Mouse (Mus musculus): ENCODE results near the gene Fancd2. TPM values are rescaled to one million over a fixed set of nuclear protein-coding genes. Genes with fewer than 3 reads are reported as not detected.

Gene Fancd2
- total RNA-seq (2021): under 1 TPM; 0.10 to 0.28 TPM
- long read RNA-seq, experiment 1, partial matches to known transcripts: 0 of 3 reads
- long read RNA-seq, experiment 1, other reads (novel, unspliced or antisense): 3 of 3 reads
- long read RNA-seq, experiment 2: 0 reads

GRCm38 (mm10) chr6:113530932-113531839 is at the start of gene Fancd2, which contains the start of gene Emc3:
Fancd2 (plus strand) TSS chr6:113531682.
Emc3 (minus strand) TSS chr6:113531652.
- H3K4me3 ChIP-seq: peak within 1 kb of the TSS; percentile 93

GRCm38 (mm10) chr6:113482477-113483099 is 48.9 kb upstream of the Fancd2 start:
- intact Hi-C loops (cut with DNase I): loop anchor here (5.0 kb wide), 2 partner anchors 40 kb away; partner anchors contain the start of gene Jagn1

More at GRCm38 (mm10) chr6:113530932-113531839, at the start of gene Fancd2, which contains the start of gene Emc3:
- intact Hi-C loops (cut with DNase I): loop anchor here (10.0 kb wide), 1 partner anchor 164 kb away; the partner anchor contains the start of gene Tatdn2
- H3K27ac ChIP-seq: peak within 1 kb of the TSS; percentile 96
- peak; percentile 94 for DNase-seq
- peak; percentile 3; the same call in 1 of the 2 replicates for TF ChIP-seq CTCF (IDR thresholded peaks at IDR 0.05)

GRCm38 (mm10) chr6:113483100-113483615 is 48.3 kb upstream of the Fancd2 start, which contains the start of gene Creld1:
Creld1 (plus strand) TSS chr6:113483297.
- peak within 1 kb of the TSS; percentile 98 for H3K27ac ChIP-seq
- TF ChIP-seq CTCF (IDR thresholded peaks at IDR 0.05): no peak
- intact Hi-C loops (cut with DNase I): loop anchor here (5.0 kb wide), 2 partner anchors 39 to 41 kb away; partner anchors contain the start of gene Jagn1
- peak; percentile 97 for DNase-seq
- peak within 1 kb of the TSS; percentile 81 for H3K4me3 ChIP-seq

More at GRCm38 (mm10) chr6:113482477-113483099, 48.9 kb upstream of the Fancd2 start:
- Histone ChIP-seq H3K4me3 (peak overlapping the region; percentile 81), H3K27ac (peak overlapping the region; percentile 98)
- DNase-seq: peak; percentile 80
- peak; percentile 28; the same call in 1 of the 2 replicates for TF ChIP-seq CTCF (IDR thresholded peaks at IDR 0.05)

- peak overlapping the region; percentile 98 for H3K27ac ChIP-seq
- H3K4me3 ChIP-seq: peak overlapping the region; percentile 81
- TF ChIP-seq CTCF (IDR thresholded peaks at IDR 0.05): no peak
- intact Hi-C loops (cut with DNase I): loop anchor here (5.0 kb wide), 2 partner anchors 39 to 41 kb away; partner anchors contain the start of gene Jagn1
- DNase-seq: no peak
Observed at GRCm38 (mm10) chr6:113483729-113484128, 47.8 kb upstream of the Fancd2 start.

GRCm38 (mm10) chr6:113487125-113487576 is 44.3 kb upstream of the Fancd2 start:
- intact Hi-C loops (cut with DNase I): loop anchor here (5.0 kb wide), 1 partner anchor 115 kb away; the partner anchor contains the start of genes Brk1 and Fancd2os
- DNase-seq: peak; percentile 52
- Histone ChIP-seq H3K27ac (peak overlapping the region; percentile 82), H3K4me3 (peak overlapping the region; percentile 42)
- no peak for TF ChIP-seq CTCF (IDR thresholded peaks at IDR 0.05)

GRCm38 (mm10) chr6:113489410-113489809 is 42.1 kb upstream of the Fancd2 start:
- H3K4me3 ChIP-seq: no peak overlapping the region
- no peak for TF ChIP-seq CTCF (IDR thresholded peaks at IDR 0.05)
- DNase-seq: no peak
- H3K27ac ChIP-seq: no peak overlapping the region
- intact Hi-C loops (cut with DNase I): loop anchor here (5.0 kb wide), 1 partner anchor 113 kb away; the partner anchor contains the start of genes Brk1 and Fancd2os

- no peak for TF ChIP-seq CTCF (IDR thresholded peaks at IDR 0.05)
- no peak for DNase-seq
- intact Hi-C loops (cut with DNase I): no loop called here
- H3K27ac ChIP-seq: no peak overlapping the region
- no peak overlapping the region for H3K4me3 ChIP-seq
Observed at GRCm38 (mm10) chr6:113492101-113492864, 39.2 kb upstream of the Fancd2 start.

GRCm38 (mm10) chr6:113494258-113494788 is 37.2 kb upstream of the Fancd2 start:
- H3K4me3 ChIP-seq: peak overlapping the region; percentile 76

GRCm38 (mm10) chr6:113495071-113495675 is 36.3 kb upstream of the Fancd2 start:
- Histone ChIP-seq H3K27ac (peak overlapping the region; percentile 82), H3K4me3 (peak overlapping the region; percentile 76)
- no peak for TF ChIP-seq CTCF (IDR thresholded peaks at IDR 0.05)
- intact Hi-C loops (cut with DNase I): no loop called here
- peak; percentile 47 for DNase-seq

More at GRCm38 (mm10) chr6:113494258-113494788, 37.2 kb upstream of the Fancd2 start:
- intact Hi-C loops (cut with DNase I): loop anchor here (1.0 kb wide), 1 partner anchor 25 kb away; no protein-coding TSS in a partner anchor
- H3K27ac ChIP-seq: peak overlapping the region; percentile 82
- TF ChIP-seq CTCF (IDR thresholded peaks at IDR 0.05): peak; percentile 75
- peak; percentile 88 for DNase-seq

GRCm38 (mm10) chr6:113499346-113499745 is 32.1 kb upstream of the Fancd2 start:
- no peak for TF ChIP-seq CTCF (IDR thresholded peaks at IDR 0.05)
- no peak for DNase-seq
- intact Hi-C loops (cut with DNase I): no loop called here
- Histone ChIP-seq H3K4me3 (no peak overlapping the region), H3K27ac (peak overlapping the region; percentile 50; the same call in 1 of the 2 replicates)

Measured in gastrocnemius, adult 2 months (tissue).